Mouse (Mus musculus) telencephalon, adult 2 months (tissue): Measurements from ENCODE around the gene Mecom.

Experiments used
- DNase-seq: peaks from one replicate; pipeline ENCODE4 v3.0.0-alpha.2; 2011; ENCODE audit warnings: low read depth, low spot score

Mecom gene

GRCm38 (mm10) chr3:30104515-30105098 lies 443.2 kb downstream of the Mecom start:
- DNase-seq, result no peak

DNA sequence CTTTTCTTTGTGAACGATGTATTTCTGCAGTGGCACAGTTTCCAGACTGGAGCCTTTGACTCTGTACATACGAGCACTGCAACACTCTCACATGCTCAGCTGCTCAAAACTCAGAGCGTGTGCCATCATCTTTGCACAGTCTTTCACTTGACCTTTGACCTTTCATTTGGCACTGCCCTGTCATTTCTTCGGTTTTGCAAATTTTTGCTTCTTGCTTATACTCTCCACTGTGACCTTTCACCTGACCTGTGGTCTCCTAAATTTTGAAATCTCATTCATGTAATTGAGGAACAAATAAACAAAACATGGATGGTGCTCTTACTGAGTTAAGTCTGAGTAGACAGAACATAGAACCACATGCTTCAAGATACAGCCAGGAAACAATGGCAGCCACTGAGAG lies 446.7 kb downstream of the Mecom start:
- no peak for DNase-seq

- DNase-seq, result no peak
Measured at GRCm38 (mm10) chr3:30097713-30098112, 450.1 kb downstream of the Mecom start.

- DNase-seq, result no peak
Measured at GRCm38 (mm10) chr3:30097129-30097528, 450.7 kb downstream of the Mecom start.

DNA sequence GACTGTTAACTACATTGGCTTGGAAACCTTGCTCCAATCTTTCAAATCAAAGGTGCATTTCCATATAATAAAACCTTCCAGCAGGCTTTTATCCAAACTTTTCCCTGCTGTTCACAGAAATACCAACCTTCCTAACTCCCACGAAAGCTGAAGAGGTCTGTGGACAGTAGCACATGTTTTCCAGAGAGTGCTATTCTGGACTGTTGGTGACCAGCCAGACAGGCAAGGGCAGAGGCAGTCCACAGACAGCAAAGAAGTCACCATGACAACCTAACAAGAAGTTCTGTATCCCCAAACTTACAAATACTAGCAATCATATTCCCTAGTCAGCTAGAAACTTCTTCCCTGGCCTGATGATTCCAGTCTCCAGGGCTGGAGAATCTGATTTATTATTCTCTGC lies 454.8 kb downstream of the Mecom start:
- DNase-seq, result no peak

DNA sequence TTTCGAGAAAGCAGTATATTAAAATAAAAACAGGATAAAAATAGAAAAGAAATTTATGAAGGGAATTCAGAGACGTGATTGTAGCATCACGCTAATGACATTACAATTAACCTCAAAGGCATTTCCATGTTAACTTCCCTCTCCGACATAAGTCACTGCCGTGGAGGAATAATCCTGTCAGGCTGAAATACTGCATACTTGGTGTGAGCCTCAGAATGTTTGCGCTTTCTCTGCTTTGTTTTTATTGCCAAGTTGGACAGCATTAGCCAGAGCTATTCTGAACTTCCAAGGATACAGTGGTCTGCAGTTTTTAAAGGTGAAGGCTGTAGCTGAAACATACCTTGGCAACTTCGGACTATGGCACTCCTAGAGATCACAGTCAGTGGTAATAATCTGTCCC lies 455.3 kb downstream of the Mecom start:
- no peak for DNase-seq

- DNase-seq, result no peak
Measured at GRCm38 (mm10) chr3:30091860-30092259, 455.9 kb downstream of the Mecom start.

- DNase-seq, result no peak
Measured at GRCm38 (mm10) chr3:30091401-30091800, 456.4 kb downstream of the Mecom start.

- DNase-seq, result no peak
Measured at GRCm38 (mm10) chr3:30086139-30086538, 461.7 kb downstream of the Mecom start.

DNA sequence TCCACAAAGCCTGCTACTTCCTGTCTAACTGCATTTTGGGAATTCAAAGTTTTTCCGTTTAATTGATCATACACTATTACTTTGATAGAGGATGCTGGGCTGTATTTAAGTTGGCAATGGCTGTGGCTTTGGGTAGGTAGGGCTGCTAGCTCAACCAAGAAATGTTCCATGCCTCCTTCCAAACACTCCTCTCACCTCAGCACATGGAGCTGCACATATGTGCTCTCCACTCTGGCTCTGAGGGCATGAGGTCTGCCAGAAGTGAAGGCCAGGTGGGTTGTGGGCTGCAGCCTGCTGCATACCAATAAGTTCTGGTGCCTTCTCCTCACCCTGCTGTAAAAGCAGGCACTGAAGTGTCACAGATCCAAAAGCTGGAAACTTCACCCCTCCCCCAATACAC lies 464.0 kb downstream of the Mecom start:
- DNase-seq, result no peak

- DNase-seq, result no peak
Measured at GRCm38 (mm10) chr3:30083268-30083667, 464.5 kb downstream of the Mecom start.

GRCm38 (mm10) chr3:30080827-30081226 lies 467.0 kb downstream of the Mecom start:
- no peak for DNase-seq

DNA sequence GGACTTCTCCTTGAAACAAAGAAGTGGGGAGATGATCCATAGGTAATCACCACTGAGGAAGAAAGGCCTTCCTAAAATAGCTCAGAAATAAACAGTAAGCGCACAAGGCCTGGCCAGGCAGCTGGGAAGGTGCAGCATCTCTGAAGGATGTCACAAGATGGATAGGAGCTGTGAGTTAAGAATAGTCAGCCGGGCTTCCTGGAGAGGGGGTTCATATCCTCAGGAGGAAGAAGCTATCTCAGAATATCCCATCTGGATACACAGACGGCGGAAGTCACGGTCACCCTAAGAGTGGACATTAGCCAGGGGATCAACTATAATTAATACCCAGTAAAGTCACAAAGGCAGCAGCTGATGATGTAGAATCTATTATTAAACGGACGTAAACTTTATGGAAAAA lies 471.3 kb downstream of the Mecom start:
- DNase-seq, result no peak

GRCm38 (mm10) chr3:30071271-30071670 lies 476.5 kb downstream of the Mecom start:
- DNase-seq, result no peak

DNA sequence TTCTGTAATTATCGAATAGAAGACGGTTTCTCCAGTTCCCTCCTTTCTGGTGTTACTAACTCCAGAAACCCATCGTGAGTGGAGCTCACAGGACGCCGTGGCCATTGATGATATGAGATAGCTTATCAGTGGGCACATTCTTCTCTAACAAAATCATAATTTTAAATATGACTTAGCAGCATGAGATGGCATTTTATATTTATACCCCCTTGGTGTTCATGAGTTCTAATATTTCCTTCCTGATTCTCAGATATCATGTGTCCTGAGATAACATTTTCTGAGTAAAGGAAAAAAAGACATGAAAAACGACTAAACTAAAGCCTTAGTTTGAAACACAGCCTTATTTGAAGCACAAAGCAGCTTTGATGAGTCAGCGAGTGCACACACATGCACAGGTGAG lies 481.3 kb downstream of the Mecom start:
- DNase-seq, result no peak

GRCm38 (mm10) chr3:30060058-30060457 lies 487.8 kb downstream of the Mecom start:
- no peak for DNase-seq

GRCm38 (mm10) chr3:30059615-30060014 lies 488.2 kb downstream of the Mecom start:
- no peak for DNase-seq

DNA sequence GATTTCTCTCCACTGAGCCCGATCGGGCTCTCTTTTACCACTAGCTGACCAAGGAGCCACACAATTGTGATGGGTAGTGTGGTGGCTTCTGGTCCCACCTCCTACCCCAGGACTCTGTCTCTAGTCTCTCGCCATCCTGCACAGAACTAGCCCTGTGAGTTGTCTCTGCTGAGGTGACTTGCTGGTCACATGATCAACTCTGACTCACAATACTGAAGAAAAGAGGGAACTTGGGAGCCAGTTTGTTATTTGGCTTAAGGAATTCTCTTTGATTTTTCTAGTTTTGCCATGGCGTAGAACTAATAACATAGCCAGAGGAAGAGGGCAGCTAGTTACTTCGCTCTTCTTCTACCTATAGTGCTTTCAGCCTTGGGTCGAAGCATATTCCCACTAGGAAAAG lies 496.5 kb downstream of the Mecom start:
- no peak for DNase-seq

- DNase-seq, result no peak
Measured at GRCm38 (mm10) chr3:30050795-30051194, 497.0 kb downstream of the Mecom start.

DNA sequence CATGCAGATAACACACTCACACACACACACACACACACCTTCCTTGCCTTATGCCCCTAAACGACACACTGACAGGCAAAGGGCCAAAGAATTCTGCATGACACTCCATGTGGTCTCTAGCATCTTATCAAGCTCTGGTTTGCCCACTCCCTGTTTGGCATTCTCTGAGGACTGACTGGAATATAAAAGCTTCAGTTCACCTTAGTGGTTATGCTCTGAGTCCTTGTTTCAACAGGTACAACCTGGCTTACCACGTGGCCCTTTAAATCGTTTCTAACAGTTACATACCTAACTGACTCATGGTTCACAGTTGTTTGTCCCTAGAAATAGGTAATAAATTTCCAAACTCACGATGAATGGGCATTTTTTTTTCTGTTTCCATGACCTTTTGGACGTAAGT lies 499.0 kb downstream of the Mecom start:
- DNase-seq, result no peak

DNA sequence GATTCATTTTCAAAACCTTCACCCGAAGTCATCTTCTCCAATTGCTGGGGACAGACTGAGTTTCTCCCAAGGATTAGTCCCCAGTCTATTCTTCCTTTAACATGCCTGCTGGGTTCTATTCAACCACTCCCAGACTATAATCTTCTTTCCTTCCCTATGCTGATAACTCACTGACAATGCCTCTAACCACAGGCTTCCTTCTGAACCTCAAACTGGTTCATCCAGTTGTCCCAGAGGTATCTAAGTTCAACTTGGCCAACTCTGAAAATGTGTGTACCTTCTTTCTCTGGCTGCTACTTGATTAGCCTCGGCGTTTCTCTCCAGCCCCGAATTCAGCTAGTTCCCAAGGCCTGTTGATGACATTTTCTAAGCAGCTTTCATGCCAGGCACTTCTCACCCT lies 499.7 kb downstream of the Mecom start:
- DNase-seq, result no peak

DNA sequence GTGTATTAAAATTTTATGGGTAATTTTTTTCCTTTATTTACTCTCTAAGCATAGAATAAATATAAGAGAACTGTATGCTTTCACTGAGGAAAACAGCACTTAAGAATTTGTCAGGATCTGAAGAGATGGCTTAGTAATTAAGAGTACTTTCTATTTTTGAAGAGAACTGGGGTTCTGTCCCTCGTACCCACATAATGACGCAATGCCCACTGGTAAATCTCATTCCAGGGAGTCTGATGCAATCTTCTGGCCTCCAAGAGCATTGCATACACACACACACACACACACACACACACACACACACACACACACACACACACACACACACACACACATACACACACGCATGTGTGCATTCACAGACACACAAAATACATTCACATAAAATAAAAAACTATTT lies 504.3 kb downstream of the Mecom start:
- no peak for DNase-seq

GRCm38 (mm10) chr3:30038545-30038944 lies 509.3 kb downstream of the Mecom start:
- DNase-seq, result no peak

- no peak for DNase-seq
Measured at GRCm38 (mm10) chr3:30019961-30020360, 527.8 kb downstream of the Mecom start.
